Mouse (Mus musculus): ENCODE results near the gene Nfkbia.

Gene Nfkbia

GRCm38 (mm10) chr12:55442861-55443850, 49.3 kb downstream of the Nfkbia start:
- DNase-seq (ENCODE audit: low read depth, low spot score) = peak; percentile 40

- no peak for DNase-seq (ENCODE audit: low read depth, low spot score)
These were observed 50.2 kb downstream of the Nfkbia start for GRCm38 (mm10) chr12:55442245-55442644.

- no peak for DNase-seq (ENCODE audit: low read depth, low spot score)
These were observed 52.0 kb downstream of the Nfkbia start for GRCm38 (mm10) chr12:55440416-55440815.

Measured in A20 (cell line).